Mouse (Mus musculus): ENCODE results near the gene Fam228b. TPM values are rescaled to one million over a fixed set of nuclear protein-coding genes. Genes with fewer than 3 reads are reported as not detected.
"Not testable (repeated sequence)": the region's sequence is repeated elsewhere in the genome, so short reads cannot be mapped to it uniquely, and the experiment has no call there.

Gene Fam228b
- 1.2 TPM in 1 of 2 replicates, not detected in the other for polyA plus RNA-seq (2012; ENCODE audit: insufficient read depth, low replicate concordance)

DNA sequence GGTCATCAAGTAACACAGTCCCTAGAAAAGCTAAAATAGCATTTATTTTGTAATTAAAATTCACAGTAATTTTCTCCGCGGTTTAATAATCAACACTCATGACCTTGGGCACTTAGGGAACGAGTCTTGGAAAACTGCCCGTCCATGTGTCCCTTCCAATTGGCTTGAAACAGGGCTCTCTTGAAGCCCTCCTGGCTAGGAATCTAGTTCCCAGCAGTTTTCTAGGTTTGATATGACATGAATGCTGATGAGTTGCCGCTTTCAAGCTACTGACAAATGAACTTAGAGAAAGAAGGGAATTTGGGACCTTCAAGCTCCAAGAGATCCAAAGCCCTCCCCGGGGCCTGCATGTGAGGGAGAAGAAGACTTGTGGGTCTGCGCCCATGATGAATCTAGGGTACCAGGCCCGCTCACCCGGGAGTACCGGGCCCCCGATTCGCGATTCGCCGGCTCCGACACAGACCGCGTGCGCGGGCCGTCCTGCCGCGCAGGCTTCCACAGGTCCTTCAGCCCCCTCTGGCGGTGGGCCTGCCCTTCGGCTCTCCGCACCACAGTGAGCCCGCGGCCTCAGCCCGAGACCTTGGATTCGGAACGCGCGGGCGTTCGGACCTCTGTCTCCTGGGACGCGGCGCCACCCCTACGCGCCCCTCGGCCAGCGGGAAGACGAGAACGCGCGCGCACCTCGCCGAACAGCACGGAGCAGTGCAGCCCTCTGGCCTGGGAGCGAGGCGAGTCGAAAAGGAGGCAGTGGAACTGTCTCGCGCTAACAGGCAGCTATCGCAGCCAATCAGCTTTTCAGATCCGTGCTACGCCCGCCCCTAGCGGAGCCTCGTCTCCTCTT lies at the start of gene Fam228b, which contains the start of gene Pfn4:
Gene Fam228b, minus strand, starts transcription at position 776 of the 841 bp plus-strand sequence.
Gene Pfn4, plus strand, starts transcription at position 531 of the 841 bp plus-strand sequence.
- Histone ChIP-seq H3K36me3 (replicated peaks; ENCODE audit: low read length) (peaks cover 4% of the 10 kb centered on the region), H3K4me1 (peaks cover 21% of the 10 kb centered on the region), H3K9me3 (peaks cover 3% of the 10 kb centered on the region; the same call in 1 of the 2 replicates), H3K27me3 (replicated peaks) (no peaks in the 10 kb centered on the region), H3K4me3 (replicated peaks) (peak within 1 kb of the TSS; percentile 98)
- TF ChIP-seq FLI1 (IDR thresholded peaks at IDR 0.05; ENCODE audit: low read length) (no peak), GATA1 (IDR thresholded peaks at IDR 0.05; ENCODE audit: borderline replicate concordance, low read length) (no peak)

DNA sequence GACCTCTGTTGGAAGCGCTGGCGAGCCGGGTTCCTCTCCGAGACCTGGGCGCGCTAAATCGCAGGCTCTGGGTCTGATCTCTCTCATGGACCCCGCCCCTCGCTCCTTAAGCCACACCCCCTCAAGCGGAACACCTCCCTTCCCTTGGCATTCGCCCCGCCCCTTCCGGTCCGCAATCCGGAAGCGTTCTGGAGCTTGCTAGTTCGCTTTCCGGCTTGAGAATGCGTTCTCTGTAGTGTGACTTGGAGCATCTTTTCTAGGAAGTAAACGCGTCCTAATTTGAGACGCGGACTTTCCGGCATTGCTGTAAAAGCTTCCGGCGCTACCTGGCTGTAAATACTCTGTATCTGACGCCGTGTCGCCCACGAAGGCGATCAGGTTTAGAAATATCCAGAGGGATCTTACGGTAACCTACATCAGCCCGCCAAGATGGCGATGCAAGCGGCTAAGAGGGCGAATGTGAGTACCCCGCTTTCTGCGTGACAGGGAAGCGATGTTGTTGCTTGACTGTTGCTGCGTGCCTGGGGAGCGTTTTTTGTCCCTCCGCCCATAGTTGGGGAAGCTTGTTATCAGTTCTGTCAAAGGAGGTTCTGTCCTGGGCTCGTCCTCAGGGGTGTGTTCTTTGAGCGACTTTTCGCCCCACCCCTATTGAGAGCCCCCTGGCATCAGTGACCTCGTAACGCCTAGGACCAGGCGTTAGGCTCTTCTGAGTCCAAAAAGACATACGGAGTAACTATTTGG lies 48.5 kb upstream of the Fam228b start, which contains the start of gene Sf3b6:
Gene Sf3b6, plus strand, starts transcription at position 184 of the 741 bp plus-strand sequence.
- H3K9me3 ChIP-seq, result no peaks in the 10 kb centered on the region
- H3K27me3 ChIP-seq (replicated peaks), result peaks cover 5% of the 10 kb centered on the region
- peaks cover 32% of the 10 kb centered on the region for H3K36me3 ChIP-seq (replicated peaks; ENCODE audit: low read length)
- TF ChIP-seq GATA1 (IDR thresholded peaks at IDR 0.05; ENCODE audit: borderline replicate concordance, low read length) (no peak), FLI1 (IDR thresholded peaks at IDR 0.05; ENCODE audit: low read length) (peak; percentile 94)
- peaks cover 36% of the 10 kb centered on the region for H3K4me1 ChIP-seq
- H3K4me3 ChIP-seq (replicated peaks), result peak within 1 kb of the TSS; percentile 100

DNA sequence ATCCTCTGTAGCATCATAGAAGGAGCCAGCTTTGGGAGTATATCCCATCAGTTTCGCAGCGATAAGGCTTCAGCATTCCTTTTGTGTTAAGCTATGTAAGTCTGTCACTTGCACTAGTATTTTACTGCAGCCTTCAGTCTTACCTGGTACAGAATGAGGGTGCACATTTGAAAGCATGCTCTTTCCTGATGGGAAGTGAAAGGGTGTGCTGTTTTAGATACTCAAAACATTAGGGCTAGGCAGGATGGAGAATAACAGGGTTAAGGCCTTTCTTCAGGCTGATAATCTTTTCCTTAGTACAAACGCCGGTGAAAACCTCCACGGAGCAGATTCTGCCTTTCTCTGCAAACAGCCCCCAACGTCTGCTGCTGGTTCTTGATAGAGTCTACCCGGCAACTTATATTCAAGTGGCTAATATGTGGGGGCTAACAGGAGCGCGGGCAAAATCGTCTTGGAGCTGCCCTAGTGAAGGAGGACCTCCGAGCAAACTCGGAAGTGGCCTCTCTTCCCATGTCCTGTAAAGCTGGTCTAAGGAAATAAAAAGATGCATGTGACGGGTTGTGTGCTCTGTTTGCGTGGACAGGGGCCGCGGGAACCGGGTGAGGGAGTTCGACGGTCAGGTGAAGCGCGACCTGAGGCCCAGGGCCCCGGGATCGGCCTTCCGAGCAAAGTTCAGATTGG lies 47.8 kb upstream of the Fam228b start:
- Histone ChIP-seq H3K4me1 (peaks cover 36% of the 10 kb centered on the region), H3K9me3 (no peaks in the 10 kb centered on the region), H3K27me3 (replicated peaks) (peaks cover 6% of the 10 kb centered on the region), H3K36me3 (replicated peaks; ENCODE audit: low read length) (peaks cover 25% of the 10 kb centered on the region), H3K4me3 (replicated peaks) (peak overlapping the region; percentile 100)
- TF ChIP-seq GATA1 (IDR thresholded peaks at IDR 0.05; ENCODE audit: borderline replicate concordance, low read length) (no peak), FLI1 (IDR thresholded peaks at IDR 0.05; ENCODE audit: low read length) (no peak)

DNA sequence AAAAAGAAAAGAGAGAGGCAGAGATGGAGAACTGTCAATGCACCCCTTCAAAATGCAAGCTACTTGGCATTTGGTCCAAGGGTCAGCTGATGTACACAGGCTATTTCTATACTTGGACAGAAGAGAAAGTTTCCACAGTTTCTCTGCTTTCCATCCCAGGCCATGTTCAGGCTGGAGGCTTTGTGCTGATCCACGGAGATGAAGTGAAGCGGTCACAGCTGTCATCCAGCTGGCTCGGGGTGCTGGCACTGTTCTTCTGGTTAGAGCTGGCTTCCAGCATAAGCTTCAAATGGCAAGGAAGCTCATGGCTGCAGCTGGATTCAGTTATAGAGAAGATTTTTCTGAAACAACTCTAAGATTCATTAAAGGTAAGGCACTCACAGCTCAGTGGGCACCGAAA lies 44.6 kb upstream of the Fam228b start:
- TF ChIP-seq GATA1 (IDR thresholded peaks at IDR 0.05; ENCODE audit: borderline replicate concordance, low read length), result no peak
- TF ChIP-seq FLI1 (IDR thresholded peaks at IDR 0.05; ENCODE audit: low read length), result no peak
- Histone ChIP-seq H3K4me3 (replicated peaks) (no peak overlapping the region), H3K4me1 (peaks cover 20% of the 10 kb centered on the region)

DNA sequence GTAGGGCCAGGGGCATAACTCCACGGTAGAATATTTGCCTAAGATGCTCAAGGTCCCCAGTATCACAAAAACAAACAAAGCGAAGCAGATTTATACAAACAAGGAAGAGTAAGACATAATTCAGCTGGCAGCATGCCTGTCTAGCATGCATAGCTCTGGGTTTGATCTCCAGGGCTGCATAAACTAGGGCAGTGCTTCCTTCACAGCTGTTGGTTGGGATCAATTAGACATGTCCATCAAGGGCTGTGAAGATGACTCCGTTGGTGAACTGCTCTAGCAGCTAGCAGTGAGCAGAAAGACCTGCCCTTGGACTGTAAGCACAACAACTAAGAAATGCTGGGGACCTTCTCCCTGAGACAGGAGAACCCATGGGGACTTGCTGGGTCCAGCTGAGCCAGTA lies 42.6 kb upstream of the Fam228b start:
- no peak overlapping the region for H3K4me3 ChIP-seq (replicated peaks)
- peaks cover 15% of the 10 kb centered on the region for H3K27me3 ChIP-seq (replicated peaks)
- no peaks in the 10 kb centered on the region for H3K36me3 ChIP-seq (replicated peaks; ENCODE audit: low read length)
- peaks cover 13% of the 10 kb centered on the region for H3K4me1 ChIP-seq
- peaks cover 10% of the 10 kb centered on the region for H3K9me3 ChIP-seq
- no peak for TF ChIP-seq FLI1 (IDR thresholded peaks at IDR 0.05; ENCODE audit: low read length)
- TF ChIP-seq GATA1 (IDR thresholded peaks at IDR 0.05; ENCODE audit: borderline replicate concordance, low read length), result no peak

More for the DNA sequence above, 44.6 kb upstream of the Fam228b start:
- peaks cover 10% of the 10 kb centered on the region for H3K9me3 ChIP-seq
- H3K36me3 ChIP-seq (replicated peaks; ENCODE audit: low read length), result no peaks in the 10 kb centered on the region
- H3K27me3 ChIP-seq (replicated peaks), result peaks cover 15% of the 10 kb centered on the region

DNA sequence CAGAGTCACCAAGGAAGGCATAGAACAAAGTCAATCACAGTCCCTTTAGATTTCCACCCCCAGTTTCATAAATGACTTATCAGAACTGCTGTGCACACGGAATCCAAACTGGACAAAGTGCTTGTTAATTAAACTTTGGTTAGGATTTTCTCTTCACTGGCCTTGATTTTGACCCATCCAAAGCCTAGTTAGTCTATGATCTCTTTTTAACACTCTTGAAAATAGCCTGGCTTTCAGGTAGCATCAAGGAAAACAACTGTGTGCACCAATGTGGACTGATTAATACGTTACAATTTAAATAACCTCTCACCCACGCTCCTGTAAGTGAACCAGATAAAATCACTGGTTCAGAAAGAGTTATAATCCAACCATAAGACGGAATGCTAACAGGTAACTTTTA lies 42.0 kb upstream of the Fam228b start:
- no peak overlapping the region for H3K4me3 ChIP-seq (replicated peaks)
- H3K4me1 ChIP-seq, result peaks cover 9% of the 10 kb centered on the region
- H3K36me3 ChIP-seq (replicated peaks; ENCODE audit: low read length), result no peaks in the 10 kb centered on the region
- TF ChIP-seq GATA1 (IDR thresholded peaks at IDR 0.05; ENCODE audit: borderline replicate concordance, low read length), result no peak
- TF ChIP-seq FLI1 (IDR thresholded peaks at IDR 0.05; ENCODE audit: low read length), result no peak
- H3K9me3 ChIP-seq, result peaks cover 10% of the 10 kb centered on the region
- peaks cover 15% of the 10 kb centered on the region for H3K27me3 ChIP-seq (replicated peaks)

DNA sequence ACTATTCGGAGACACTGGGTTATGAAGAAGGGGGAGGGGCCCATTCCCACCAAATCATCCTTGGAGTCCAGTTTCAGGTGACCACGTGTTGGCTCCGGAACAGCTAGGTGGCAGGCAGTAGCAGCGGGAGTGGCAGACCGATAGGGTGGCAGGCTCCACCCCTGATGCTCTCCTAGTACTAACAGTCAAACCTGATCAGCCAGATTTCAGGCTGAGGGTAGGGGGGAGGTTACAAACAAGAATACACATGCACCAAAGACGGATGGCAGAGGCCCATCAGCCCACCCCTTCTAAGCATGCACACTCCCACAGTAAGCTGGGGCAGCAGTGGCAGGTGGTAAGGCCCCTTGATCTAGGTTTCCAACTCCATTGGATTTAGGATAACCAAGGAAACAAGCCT lies 28.4 kb upstream of the Fam228b start:
- H3K27me3 ChIP-seq (replicated peaks); H3K4me3 ChIP-seq (replicated peaks); H3K36me3 ChIP-seq (replicated peaks; ENCODE audit: low read length): not testable (repeated sequence)
- H3K9me3 ChIP-seq, result peaks cover 14% of the 10 kb centered on the region
- H3K4me1 ChIP-seq, result peaks cover 27% of the 10 kb centered on the region

DNA sequence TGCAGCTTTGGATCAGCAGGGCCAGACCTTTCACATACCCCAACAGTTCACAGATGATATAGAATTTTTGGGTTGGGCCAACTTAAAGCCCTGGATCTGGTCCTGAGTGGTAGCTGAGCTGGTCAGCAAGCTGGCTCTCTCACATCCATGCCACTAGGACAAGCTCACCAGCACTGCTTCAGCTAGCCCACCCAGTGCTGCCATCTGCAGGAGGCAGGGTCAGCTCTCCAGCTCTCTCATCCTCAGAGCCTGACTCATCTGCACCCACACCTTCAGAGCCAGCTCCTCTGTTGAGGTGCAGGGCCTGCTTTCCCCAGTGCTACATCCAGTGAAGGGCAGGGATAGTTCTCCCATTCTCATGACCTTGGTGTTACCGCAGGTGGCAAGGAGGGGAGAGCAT lies 24.7 kb upstream of the Fam228b start:
- Histone ChIP-seq H3K4me1 (peaks cover 27% of the 10 kb centered on the region), H3K4me3 (replicated peaks) (peak overlapping the region; percentile 19), H3K27me3 (replicated peaks) (peaks cover 4% of the 10 kb centered on the region), H3K9me3 (peaks cover 5% of the 10 kb centered on the region; the same call in 1 of the 2 replicates), H3K36me3 (replicated peaks; ENCODE audit: low read length) (peaks cover 4% of the 10 kb centered on the region)
- TF ChIP-seq FLI1 (IDR thresholded peaks at IDR 0.05; ENCODE audit: low read length) (no peak), GATA1 (IDR thresholded peaks at IDR 0.05; ENCODE audit: borderline replicate concordance, low read length) (no peak)

DNA sequence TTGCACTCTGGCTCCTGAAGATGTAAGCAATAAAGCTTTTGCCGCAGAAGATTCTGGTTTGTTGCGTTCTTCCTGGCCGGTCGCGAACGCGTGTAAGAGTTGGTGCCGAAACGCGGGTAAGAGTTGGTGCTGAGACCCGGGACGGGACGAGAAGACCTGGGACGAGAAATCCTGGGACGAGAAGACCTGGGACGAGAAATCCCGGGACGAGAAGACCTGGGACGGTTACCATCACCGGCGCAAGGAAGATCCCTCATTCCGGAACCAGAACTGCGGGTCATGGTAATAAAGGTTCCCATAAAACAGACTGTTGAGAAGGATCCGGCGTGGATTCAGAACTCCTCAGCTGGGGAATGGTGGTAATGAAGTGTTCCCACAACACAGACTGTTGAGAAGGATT lies 19.1 kb upstream of the Fam228b start:
- H3K4me3 ChIP-seq (replicated peaks); H3K27me3 ChIP-seq (replicated peaks); H3K36me3 ChIP-seq (replicated peaks; ENCODE audit: low read length): not testable (repeated sequence)
- Histone ChIP-seq H3K4me1 (peaks cover 17% of the 10 kb centered on the region), H3K9me3 (peaks cover 20% of the 10 kb centered on the region)
